Mouse (Mus musculus): ENCODE measurements at regions not wholly inside any gene's neighbourhood (a gene's known extent, or its start where the extent isn't known, plus 50 kb on each side); places are given as distances from the start of the nearest gene placed in this dataset.

DNA sequence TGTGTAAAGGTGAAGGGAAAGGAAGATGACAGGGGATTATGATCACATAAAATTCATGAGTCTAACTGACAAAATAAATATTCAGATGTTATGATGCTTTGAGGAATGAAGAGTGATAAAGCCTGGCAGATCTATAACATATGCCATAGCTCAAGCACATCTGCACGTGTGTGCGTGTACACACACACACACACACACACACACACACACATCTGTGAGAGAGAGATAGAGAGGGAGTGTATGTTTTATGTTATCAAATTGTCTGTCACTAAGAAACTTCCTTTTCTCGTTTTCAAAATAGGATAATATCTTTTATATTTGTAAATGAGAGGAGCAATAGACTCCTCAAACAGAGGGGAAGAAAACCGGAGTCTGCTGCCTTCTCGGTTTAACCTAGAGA, 516.9 kb upstream of the Cdh8 start:
- no peaks in the 10 kb centered on the region for H3K27me3 ChIP-seq (ENCODE audit: control insufficient read depth, insufficient read depth, low read length)
- H3K9me3 ChIP-seq (ENCODE audit: control insufficient read depth, low read length), result no peaks in the 10 kb centered on the region
- no peak for ATAC-seq (ENCODE audit: low FRiP score)
- H3K4me1 ChIP-seq (replicated peaks; ENCODE audit: control insufficient read depth, insufficient read depth, low read length), result no peaks in the 10 kb centered on the region
- H3K4me3 ChIP-seq (replicated peaks; ENCODE audit: low read length), result no peak overlapping the region
- no peak overlapping the region for H3K27ac ChIP-seq
- DNase-seq (ENCODE audit: low spot score), result no peak
- H3K36me3 ChIP-seq (replicated peaks; ENCODE audit: control insufficient read depth, insufficient read depth), result no peaks in the 10 kb centered on the region
- H3K4me2 ChIP-seq (replicated peaks), result no peak overlapping the region
- WGBS, result 89% methylated on average over 5 of the region's 5 CpGs
- no peak overlapping the region for H3K9ac ChIP-seq
